Comparison of ENCODE assay signal across 15 mouse cellular contexts in genomic region chr11:33098446-33098845, GRCm38 (mm10). TPM values are rescaled to one million over a fixed set of nuclear protein-coding genes. Genes with fewer than 3 reads are reported as not detected.
DNase-seq lines count a peak whose midpoint lies in the region; ATAC-seq and TF ChIP-seq lines count a peak whose summit lies in the region.
"Had no signal": no experiment of that assay in that cellular context is flagged by ENCODE, and none has a peak within 500 bp of the region (broad histone marks: within the 10 kb centered on the region; RNA-seq: fewer than 3 reads in every experiment).

No protein-coding gene starts in this region.

- no peak for DNase-seq in hindbrain, embryonic 10.5 days (ENCODE audit: low spot score)
- DNase-seq in hindbrain, embryonic 14.5 days (ENCODE audit: low spot score): no peak
- DNase-seq in adrenal gland, postnatal 14 days: peak; percentile 61
- peak; percentile 86 for DNase-seq in gastrocnemius, postnatal 25 days
- DNase-seq in heart, postnatal 4 days: peak; percentile 66
- no peak for DNase-seq in layer of hippocampus, adult 2 months (ENCODE audit: low spot score in 2 of 2)
- DNase-seq in lung, postnatal 0 days (ENCODE audit: low spot score): no peak
- DNase-seq: right cerebral cortex, adult 18-20 months had no signal

- 0 out of 2 replicates have a peak overlapping the region, but pooled peaks have one; percentile 42 for H3K27ac ChIP-seq in hindbrain, embryonic 10.5 days
- H3K27ac ChIP-seq in hindbrain, embryonic 14.5 days: no peak overlapping the region
- no peak overlapping the region for H3K27ac ChIP-seq in layer of hippocampus, adult 2 months
- H3K27ac ChIP-seq in lung, postnatal 0 days (ENCODE audit: low read length): no peak overlapping the region
- H3K27ac ChIP-seq: forebrain, embryonic 12.5 days; liver, embryonic 14.5 days; midbrain, embryonic 12.5 days had no signal

- no peak overlapping the region for H3K9ac ChIP-seq in hindbrain, embryonic 14.5 days
- no peak overlapping the region for H3K9ac ChIP-seq in lung, postnatal 0 days (replicated peaks; ENCODE audit: low read depth)
- H3K9ac ChIP-seq: forebrain, embryonic 12.5 days; liver, embryonic 14.5 days; midbrain, embryonic 12.5 days had no signal

- H3K4me2 ChIP-seq in hindbrain, embryonic 14.5 days (replicated peaks): no peak overlapping the region
- no peak overlapping the region for H3K4me2 ChIP-seq in lung, postnatal 0 days (replicated peaks; ENCODE audit: low read depth, low read length)
- H3K4me2 ChIP-seq: forebrain, embryonic 12.5 days; midbrain, embryonic 12.5 days had no signal

- 0 out of 2 replicates have a peak, but pooled peaks cover 4% of the 10 kb centered on the region for H3K9me3 ChIP-seq in hindbrain, embryonic 10.5 days
- peaks cover 7% of the 10 kb centered on the region; the same call in 1 of the 2 replicates for H3K9me3 ChIP-seq in hindbrain, embryonic 14.5 days (ENCODE audit: control insufficient read depth, low read length)
- no peaks in the 10 kb centered on the region for H3K9me3 ChIP-seq in lung, postnatal 0 days (ENCODE audit: low read length)
- H3K9me3 ChIP-seq: forebrain, embryonic 12.5 days; midbrain, embryonic 12.5 days had no signal

- no peak overlapping the region for H3K4me3 ChIP-seq in hindbrain, embryonic 10.5 days
- no peak overlapping the region for H3K4me3 ChIP-seq in hindbrain, embryonic 14.5 days (replicated peaks; ENCODE audit: low read length)
- H3K4me3 ChIP-seq in layer of hippocampus, adult 2 months: no peak overlapping the region
- H3K4me3 ChIP-seq in lung, postnatal 0 days (ENCODE audit: low read depth, low read length): no peak overlapping the region
- H3K4me3 ChIP-seq: forebrain, embryonic 12.5 days; midbrain, embryonic 12.5 days had no signal

- no peak for ATAC-seq in hindbrain, embryonic 14.5 days (ENCODE audit: low FRiP score)
- ATAC-seq in megakaryocyte-erythroid progenitor cell, adult 5-6 weeks (replicated peaks; ENCODE audit: low FRiP score, low TSS enrichment, poor library complexity, severe bottlenecking): no peak
- no peak for ATAC-seq in lung, postnatal 0 days
- ATAC-seq: intestine, embryonic 16.5 days had no signal

- H3K4me1 ChIP-seq in hindbrain, embryonic 10.5 days (replicated peaks): peaks cover 22% of the 10 kb centered on the region
- H3K4me1 ChIP-seq in hindbrain, embryonic 14.5 days (replicated peaks; ENCODE audit: control insufficient read depth, insufficient read depth, low read length): no peaks in the 10 kb centered on the region
- H3K4me1 ChIP-seq in lung, postnatal 0 days (ENCODE audit: insufficient read depth, low read depth, low read length): no peaks in the 10 kb centered on the region

- no peaks in the 10 kb centered on the region for H3K36me3 ChIP-seq in hindbrain, embryonic 10.5 days
- H3K36me3 ChIP-seq in hindbrain, embryonic 14.5 days (replicated peaks; ENCODE audit: control insufficient read depth, insufficient read depth): no peaks in the 10 kb centered on the region
- H3K36me3 ChIP-seq in lung, postnatal 0 days (ENCODE audit: insufficient read depth, low read length): no peaks in the 10 kb centered on the region
- H3K36me3 ChIP-seq: forebrain, embryonic 12.5 days; midbrain, embryonic 12.5 days had no signal

- WGBS in hindbrain, embryonic 10.5 days: 83% methylated on average over 12 of the region's 12 CpGs
- 77% methylated on average over 12 of the region's 12 CpGs for WGBS in hindbrain, embryonic 14.5 days
- 80% methylated on average over 12 of the region's 12 CpGs for WGBS in lung, postnatal 0 days

- no peak for TF ChIP-seq CTCF in layer of hippocampus, adult 2 months (conservative IDR thresholded peaks at IDR 0.05)
- TF ChIP-seq CTCF in lung, postnatal 0 days (IDR thresholded peaks at IDR 0.05): no peak

- TF ChIP-seq EP300 in lung, postnatal 0 days (IDR thresholded peaks at IDR 0.05): no peak

- H3K27me3 ChIP-seq in hindbrain, embryonic 10.5 days (ENCODE audit: insufficient read depth, poor library complexity, severe bottlenecking): peaks cover 3% of the 10 kb centered on the region; the same call in 1 of the 2 replicates
- H3K27me3 ChIP-seq in hindbrain, embryonic 14.5 days (ENCODE audit: control insufficient read depth, insufficient read depth, low read length): no peaks in the 10 kb centered on the region
- H3K27me3 ChIP-seq in lung, postnatal 0 days (replicated peaks; ENCODE audit: insufficient read depth, low read length): no peaks in the 10 kb centered on the region

RNA-seq across cellular contexts. Expression of gene Fgf18, which starts 48.8 kb away (rescaled TPM):
- polyA plus RNA-seq in hindbrain, embryonic 10.5 days (2016; fragmentation: Nextera tagmentation; extraction: Ambion mirVana): 5.9 and 7.7 TPM in 2 replicates
- 9.0 and 10.1 TPM in 2 replicates for polyA plus RNA-seq in hindbrain, embryonic 14.5 days (2014; fragmentation: Nextera tagmentation; extraction: Ambion mirVana)
- 2.1 TPM in 2 replicates for total RNA-seq in adrenal gland, postnatal 14 days (2021)
- total RNA-seq in gastrocnemius, postnatal 25 days (2021): 1 to 10 TPM; 1.8 to 2.0 TPM
- 10 to 100 TPM; 11.1 to 14.1 TPM for total RNA-seq in heart, postnatal 4 days (2021)
- not detected in 2 replicates for total RNA-seq in megakaryocyte-erythroid progenitor cell, adult 5-6 weeks (2014; fragmentation: Nextera tagmentation)
- not detected in 2 replicates for total RNA-seq in megakaryocyte-erythroid progenitor cell, adult 5-6 weeks (2017)
- 1 to 10 TPM; 4.1 TPM for total RNA-seq in layer of hippocampus, adult 2 months (2021)
- 19.5 and 20.6 TPM in 2 replicates for polyA plus RNA-seq in lung, postnatal 0 days (2015; fragmentation: Nextera tagmentation; extraction: Ambion mirVana)
- total RNA-seq: common myeloid progenitor, adult 5-6 weeks; neutrophil, adult 5-6 weeks had no signal

Comparison
In these comparisons a context has a peak if more than half of its experiments do, and no peak if none do; other contexts are left out.
1. DNase-seq: peak in adrenal gland, postnatal 14 days (single experiment), gastrocnemius, postnatal 25 days (single experiment) and heart, postnatal 4 days (single experiment); none in hindbrain, embryonic 10.5 days (single experiment), hindbrain, embryonic 14.5 days (single experiment), layer of hippocampus, adult 2 months (0 of 2) and lung, postnatal 0 days (single experiment).